ENCODE assay signal across 9 mouse cellular contexts in genomic region chr8:127753793-127754565, GRCm38 (mm10).
DNase-seq lines count a peak whose midpoint lies in the region; ATAC-seq lines count a peak whose summit lies in the region.
"Had no signal": no experiment of that assay in that cellular context is flagged by ENCODE, and none has a peak within 500 bp of the region (broad histone marks: within the 10 kb centered on the region; RNA-seq: fewer than 3 reads in every experiment).

No protein-coding gene starts in this region.

- H3K4me2 ChIP-seq in kidney, embryonic 15.5 days: no peak overlapping the region
- no peak overlapping the region for H3K4me2 ChIP-seq in heart, embryonic 15.5 days
- H3K4me2 ChIP-seq: limb, embryonic 13.5 days had no signal

- no peaks in the 10 kb centered on the region; the same call in 1 of the 2 replicates for H3K9me3 ChIP-seq in kidney, embryonic 15.5 days (replicated peaks)
- no peaks in the 10 kb centered on the region for H3K9me3 ChIP-seq in heart, embryonic 15.5 days (replicated peaks)
- H3K9me3 ChIP-seq: limb, embryonic 13.5 days had no signal

- no peaks in the 10 kb centered on the region for H3K27me3 ChIP-seq in kidney, embryonic 15.5 days
- no peaks in the 10 kb centered on the region for H3K27me3 ChIP-seq in heart, embryonic 15.5 days
- H3K27me3 ChIP-seq: limb, embryonic 13.5 days had no signal

- H3K27ac ChIP-seq in kidney, embryonic 15.5 days: no peak overlapping the region
- H3K27ac ChIP-seq in heart, embryonic 15.5 days: no peak overlapping the region
- H3K27ac ChIP-seq: limb, embryonic 13.5 days had no signal

- WGBS in kidney, embryonic 15.5 days: 84% methylated on average over 5 of the region's 5 CpGs
- WGBS in heart, embryonic 15.5 days: 67% methylated on average over 5 of the region's 5 CpGs

- H3K4me3 ChIP-seq in kidney, embryonic 15.5 days (replicated peaks): no peak overlapping the region
- no peak overlapping the region for H3K4me3 ChIP-seq in heart, embryonic 15.5 days
- H3K4me3 ChIP-seq: limb, embryonic 13.5 days; myocyte had no signal

- no peaks in the 10 kb centered on the region for H3K36me3 ChIP-seq in kidney, embryonic 15.5 days
- no peaks in the 10 kb centered on the region for H3K36me3 ChIP-seq in heart, embryonic 15.5 days
- H3K36me3 ChIP-seq: limb, embryonic 13.5 days had no signal

- H3K9ac ChIP-seq in kidney, embryonic 15.5 days: no peak overlapping the region
- no peak overlapping the region for H3K9ac ChIP-seq in heart, embryonic 15.5 days
- H3K9ac ChIP-seq: limb, embryonic 13.5 days had no signal

- DNase-seq in kidney, adult 18-20 months: peak; percentile 6
- DNase-seq in NIH3T3 (ENCODE audit: low read depth): peak; percentile 13
- DNase-seq in lung, postnatal 10 days: peak; percentile 43
- DNase-seq in natural killer cell, adult 2 months (ENCODE audit: low spot score in 2 of 2): no peak
- DNase-seq in ovary, postnatal 36 days (ENCODE audit: low spot score): no peak

- H3K4me1 ChIP-seq in kidney, embryonic 15.5 days: peaks cover 5% of the 10 kb centered on the region; the same call in 1 of the 2 replicates
- peaks cover 3% of the 10 kb centered on the region for H3K4me1 ChIP-seq in heart, embryonic 15.5 days (replicated peaks)

- ATAC-seq in kidney, embryonic 15.5 days (replicated peaks; ENCODE audit: low FRiP score): no peak
- 0 out of 2 replicates have a peak, but pooled peaks have one; percentile 18 for ATAC-seq in heart, embryonic 15.5 days (replicated peaks; ENCODE audit: insufficient number of reproducible peaks, insufficient read depth, low FRiP score, low read depth)

Comparison
In these comparisons a context has a peak if more than half of its experiments do, and no peak if none do; other contexts are left out.
1. DNase-seq: peak in kidney, adult 18-20 months (single experiment), NIH3T3 (single experiment) and lung, postnatal 10 days (single experiment); none in natural killer cell, adult 2 months (0 of 2) and ovary, postnatal 36 days (single experiment).